Mouse (Mus musculus) urinary bladder, postnatal 25 days (tissue): ENCODE data around the gene Taok1.
"Not testable (repeated sequence)": the region's sequence is repeated elsewhere in the genome, so short reads cannot be mapped to it uniquely, and the experiment has no call there.

Source experiments
- DNase-seq: peaks from one replicate; pipeline ENCODE4 v3.0.0; 2022; ENCODE audit warnings: low spot score

Gene Taok1

DNA sequence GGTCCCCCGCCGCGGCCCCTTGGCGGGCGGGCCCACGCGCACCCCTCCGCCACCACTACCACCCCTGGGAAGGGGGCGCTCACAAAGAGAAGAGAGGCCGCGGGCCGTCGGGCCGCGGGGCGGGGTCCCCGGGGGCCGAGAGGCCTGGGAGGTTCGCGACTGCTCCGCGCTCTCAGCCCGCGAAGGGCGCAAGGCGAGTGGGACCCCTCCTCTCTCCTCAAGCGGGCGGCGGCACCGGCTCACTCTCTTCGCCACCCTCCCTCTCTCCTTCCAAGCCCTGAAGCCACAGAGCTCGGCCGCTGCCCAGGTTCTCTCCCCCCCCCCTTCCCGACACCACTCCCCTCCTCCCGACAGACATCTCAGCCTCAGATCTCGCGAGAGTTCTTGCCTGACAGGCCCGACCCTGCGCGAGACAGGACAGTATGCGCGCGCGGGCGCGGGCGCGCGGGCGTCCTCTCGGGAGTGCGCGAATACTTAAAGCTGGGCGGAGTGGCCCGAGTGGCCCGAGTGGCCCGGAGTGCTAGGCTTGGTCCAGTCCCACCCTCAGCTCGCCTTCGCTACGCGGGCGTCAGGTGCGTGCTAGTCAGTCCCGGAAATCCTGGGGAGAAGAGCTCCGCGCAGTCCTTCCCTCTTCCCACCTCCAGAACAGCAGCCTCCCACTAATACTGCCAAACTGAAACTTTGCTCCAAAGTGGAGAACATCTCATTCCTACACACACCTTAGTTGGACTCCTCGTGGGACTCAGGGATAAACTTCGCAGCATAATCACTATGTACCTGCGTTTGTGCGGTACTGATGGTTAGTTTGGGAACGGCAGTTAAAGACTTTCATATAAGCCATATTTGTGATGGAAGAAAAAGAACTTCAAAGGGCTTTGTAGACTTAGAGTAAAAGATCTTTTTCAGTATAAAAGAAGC, at the start of gene Taok1:
Gene Taok1, minus strand, starts transcription at position 278 of the 918 bp plus-strand sequence.
- peak; percentile 95 for DNase-seq

DNA sequence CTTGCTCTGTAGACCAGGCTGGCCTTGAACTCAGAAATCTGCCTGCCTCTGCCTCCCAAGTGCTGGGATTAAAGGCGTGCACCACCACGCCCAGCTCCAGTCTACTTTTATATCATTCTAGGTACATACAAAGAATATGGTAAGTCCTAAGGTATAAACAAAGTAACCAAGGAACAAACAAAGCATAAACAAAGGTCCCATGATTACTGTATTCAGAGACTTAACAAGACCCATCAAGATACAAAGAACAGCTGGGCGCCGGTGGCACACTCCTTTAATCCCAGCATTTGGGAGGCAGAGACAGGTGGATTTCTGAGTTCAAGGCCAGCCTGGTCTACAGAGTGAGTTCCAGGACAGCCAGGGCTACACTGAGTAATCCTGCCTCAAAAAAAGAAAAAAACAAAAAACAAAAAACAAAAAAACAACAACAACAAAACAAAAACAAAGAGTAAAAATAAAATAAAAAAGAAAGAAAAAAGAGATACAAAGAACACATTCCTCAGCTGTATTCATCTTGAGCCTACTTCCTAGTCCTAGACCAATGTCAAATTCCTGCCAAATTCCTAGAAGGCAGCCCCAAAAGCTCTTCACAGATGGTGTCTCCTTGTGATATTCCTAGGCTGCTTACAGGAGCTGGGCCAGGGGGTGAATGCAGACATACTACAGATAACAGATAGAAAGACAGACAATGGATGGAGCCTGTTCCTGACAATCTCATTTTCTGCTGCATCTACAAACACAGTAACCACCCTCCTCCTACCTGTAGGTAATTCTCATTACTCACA, 46.0 kb upstream of the Taok1 start:
- not testable (repeated sequence) for DNase-seq

GRCm38 (mm10) chr11:77652484-77652883, 44.9 kb upstream of the Taok1 start:
- no peak for DNase-seq

GRCm38 (mm10) chr11:77648878-77649277, 41.3 kb upstream of the Taok1 start:
- no peak for DNase-seq

DNA sequence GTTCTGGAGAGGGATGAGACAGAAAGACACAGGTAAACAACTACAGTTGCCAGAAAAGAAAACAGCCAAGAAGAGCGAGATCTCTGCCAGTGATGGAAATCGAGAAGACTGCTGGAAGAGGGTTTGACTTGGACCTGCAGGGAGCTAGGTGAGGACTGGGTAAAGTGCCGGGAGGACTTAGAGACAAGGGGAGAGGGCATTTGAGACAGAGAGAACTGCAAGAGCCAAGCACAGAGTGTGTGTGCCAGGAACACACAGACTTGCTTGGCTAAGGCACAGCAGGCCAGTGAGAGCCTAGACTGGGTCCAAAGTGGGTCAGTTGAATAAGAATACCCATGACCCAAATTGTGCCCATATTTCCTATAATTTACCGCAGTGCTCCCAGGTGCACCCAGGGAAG, 37.9 kb upstream of the Taok1 start:
- no peak for DNase-seq

- DNase-seq = no peak
These were observed 33.8 kb upstream of the Taok1 start for GRCm38 (mm10) chr11:77641390-77641789.

GRCm38 (mm10) chr11:77630257-77630670, 22.6 kb upstream of the Taok1 start:
- DNase-seq = peak; percentile 79

GRCm38 (mm10) chr11:77629476-77629875, 21.9 kb upstream of the Taok1 start:
- no peak for DNase-seq

GRCm38 (mm10) chr11:77626596-77627535, 19.3 kb upstream of the Taok1 start:
- DNase-seq = no peak

- no peak for DNase-seq
These were observed 17.6 kb upstream of the Taok1 start for GRCm38 (mm10) chr11:77625061-77625855.

GRCm38 (mm10) chr11:77624441-77625060, 16.9 kb upstream of the Taok1 start:
- DNase-seq = peak; percentile 36

- DNase-seq = no peak
These were observed 16.4 kb upstream of the Taok1 start for GRCm38 (mm10) chr11:77624002-77624401.

- no peak for DNase-seq
These were observed 14.4 kb upstream of the Taok1 start for GRCm38 (mm10) chr11:77621902-77622535.

GRCm38 (mm10) chr11:77615084-77615624, 7.5 kb upstream of the Taok1 start:
- no peak for DNase-seq

- DNase-seq = peak; percentile 35
These were observed 629 bp downstream of the Taok1 start for GRCm38 (mm10) chr11:77606835-77607537.

GRCm38 (mm10) chr11:77606469-77606834, 1.2 kb downstream of the Taok1 start:
- no peak for DNase-seq

GRCm38 (mm10) chr11:77597266-77597665, 10.3 kb downstream of the Taok1 start:
- DNase-seq = no peak

GRCm38 (mm10) chr11:77591388-77591787, 16.2 kb downstream of the Taok1 start:
- no peak for DNase-seq

- DNase-seq = no peak
These were observed 16.8 kb downstream of the Taok1 start for GRCm38 (mm10) chr11:77590801-77591200.
